Mouse (Mus musculus): Measurements from ENCODE around the gene Apol9b. TPM values are rescaled to one million over a fixed set of nuclear protein-coding genes. Genes with fewer than 3 reads are reported as not detected.
"Not testable (repeated sequence)": the region's sequence is repeated elsewhere in the genome, so short reads cannot be mapped to it uniquely, and the experiment has no call there.

The Apol9b gene
- 1 to 10 TPM in 1 of 2 experiments, under 1 TPM in 1; 0.66 to 1.6 TPM for total RNA-seq (2021)
- long read RNA-seq, experiment 1 = 0 reads
- long read RNA-seq, experiment 2, partial matches to known transcripts = 0 of 1 reads
- long read RNA-seq, experiment 2, other reads (novel, unspliced or antisense) = 0 of 1 reads

GRCm38 (mm10) chr15:77728739-77729138 lies at the start of gene Apol9b:
TSS of gene Apol9b (plus strand) at chr15:77729039.
- not testable (repeated sequence) for DNase-seq (ENCODE audit: low spot score in 2 of 2)

GRCm38 (mm10) chr15:77683944-77684343 lies 44.9 kb upstream of the Apol9b start:
- DNase-seq (ENCODE audit: low spot score in 2 of 2) = peak; percentile 28 to 48

GRCm38 (mm10) chr15:77691532-77692311 lies 37.1 kb upstream of the Apol9b start:
- not testable (repeated sequence) for DNase-seq (ENCODE audit: low spot score in 2 of 2)

DNA sequence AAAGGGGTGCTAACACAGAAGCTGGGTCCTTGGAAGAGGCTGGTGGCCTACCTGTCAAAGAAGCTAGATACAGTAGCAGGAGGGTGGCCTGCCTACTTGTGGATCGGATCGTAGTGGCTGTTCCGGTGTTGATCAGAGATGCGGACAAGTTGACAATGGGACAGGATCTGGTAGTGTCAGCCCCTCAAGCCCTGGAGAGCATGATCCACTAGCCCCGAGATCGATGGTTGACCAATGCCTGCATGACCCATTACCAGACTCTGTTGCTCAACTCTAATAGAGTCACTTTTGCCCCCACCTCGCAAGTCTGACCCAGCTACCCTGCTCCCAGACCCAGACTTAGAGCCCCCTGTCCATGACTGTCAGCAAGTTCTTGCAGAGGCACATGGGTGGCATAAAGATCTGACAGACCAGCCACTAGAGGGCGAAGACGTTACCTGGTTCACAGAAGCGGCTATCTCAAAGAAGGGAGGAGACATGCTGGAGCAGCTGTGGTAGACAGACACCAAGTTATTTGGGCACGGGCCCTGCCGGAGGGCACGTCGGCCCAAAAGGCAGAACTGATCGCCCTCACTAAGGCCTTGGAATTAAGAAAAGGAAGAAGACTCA lies 34.0 kb upstream of the Apol9b start:
- peak; percentile 22 to 24 for DNase-seq (ENCODE audit: low spot score in 2 of 2)

DNA sequence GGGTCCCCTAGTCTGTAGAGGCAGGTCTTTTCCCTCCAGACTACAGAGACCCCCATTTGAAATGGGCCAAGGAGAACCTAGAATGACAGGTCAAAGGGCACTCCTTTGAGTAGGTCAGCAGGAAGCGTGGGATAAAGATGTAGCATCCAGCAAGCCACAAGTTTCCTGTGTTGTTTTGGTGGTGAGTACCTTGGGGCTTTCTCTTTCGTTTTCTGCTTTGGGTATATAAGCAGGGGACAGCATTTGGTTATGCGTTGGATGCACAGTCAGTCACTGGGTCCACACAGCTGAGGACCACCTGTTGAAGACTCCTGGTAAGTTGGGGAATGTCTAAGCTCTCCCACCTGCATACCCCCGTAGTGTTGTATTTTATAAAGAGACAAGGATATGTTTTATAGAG lies 30.2 kb upstream of the Apol9b start, which contains the start of gene Apol7e:
Apol7e (plus strand) TSS at position 202 of the 400 bp plus-strand sequence.
- not testable (repeated sequence) for DNase-seq (ENCODE audit: low spot score in 2 of 2)

DNA sequence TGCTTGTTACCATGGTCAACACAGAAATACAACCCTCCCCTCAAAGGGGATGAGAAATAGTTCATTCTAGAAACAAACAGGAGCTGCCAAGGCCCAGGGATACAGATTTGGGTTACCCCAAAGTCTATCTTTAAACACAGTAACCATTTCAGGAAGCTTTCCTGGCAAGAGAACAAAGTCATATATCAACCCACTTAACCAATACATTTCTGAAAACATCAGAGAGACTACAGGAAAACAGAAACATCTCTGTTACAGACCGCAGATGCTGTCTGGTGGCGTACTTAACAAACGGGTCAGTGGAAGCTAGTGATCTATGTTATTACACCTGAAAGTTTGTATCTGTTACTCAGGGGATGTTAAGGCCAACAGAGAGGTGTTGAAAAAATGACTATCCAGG lies 23.5 kb upstream of the Apol9b start:
- not testable (repeated sequence) for DNase-seq (ENCODE audit: low spot score in 2 of 2)

DNA sequence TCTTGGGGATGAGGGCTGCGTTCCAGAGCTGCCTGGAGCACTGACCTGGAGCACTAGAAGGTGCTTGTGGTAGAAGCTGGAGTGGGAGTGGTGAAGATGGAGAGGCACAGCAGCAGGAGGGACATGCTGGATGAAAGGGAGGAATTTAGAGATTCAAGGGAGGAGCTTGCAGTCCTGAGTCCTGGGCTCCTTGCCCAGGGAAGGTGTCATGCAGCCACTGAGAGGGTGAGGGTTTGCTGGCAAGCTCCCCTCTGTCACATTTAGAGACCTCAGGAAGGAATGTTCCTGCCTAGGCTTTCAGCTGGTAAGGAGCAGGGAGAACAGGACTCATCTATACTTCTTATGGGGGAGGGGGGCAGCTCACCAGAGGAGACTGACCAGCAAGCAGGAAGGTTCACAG lies 19.9 kb upstream of the Apol9b start:
- not testable (repeated sequence) for DNase-seq (ENCODE audit: low spot score in 2 of 2)

- not testable (repeated sequence) for DNase-seq (ENCODE audit: low spot score in 2 of 2)
Observed at GRCm38 (mm10) chr15:77718240-77718639, 10.6 kb upstream of the Apol9b start.

- not testable (repeated sequence) for DNase-seq (ENCODE audit: low spot score in 2 of 2)
Observed at GRCm38 (mm10) chr15:77721509-77721908, 7.3 kb upstream of the Apol9b start.

- DNase-seq (ENCODE audit: low spot score in 2 of 2) = not testable (repeated sequence)
Observed at GRCm38 (mm10) chr15:77724208-77724911, 4.5 kb upstream of the Apol9b start.

DNA sequence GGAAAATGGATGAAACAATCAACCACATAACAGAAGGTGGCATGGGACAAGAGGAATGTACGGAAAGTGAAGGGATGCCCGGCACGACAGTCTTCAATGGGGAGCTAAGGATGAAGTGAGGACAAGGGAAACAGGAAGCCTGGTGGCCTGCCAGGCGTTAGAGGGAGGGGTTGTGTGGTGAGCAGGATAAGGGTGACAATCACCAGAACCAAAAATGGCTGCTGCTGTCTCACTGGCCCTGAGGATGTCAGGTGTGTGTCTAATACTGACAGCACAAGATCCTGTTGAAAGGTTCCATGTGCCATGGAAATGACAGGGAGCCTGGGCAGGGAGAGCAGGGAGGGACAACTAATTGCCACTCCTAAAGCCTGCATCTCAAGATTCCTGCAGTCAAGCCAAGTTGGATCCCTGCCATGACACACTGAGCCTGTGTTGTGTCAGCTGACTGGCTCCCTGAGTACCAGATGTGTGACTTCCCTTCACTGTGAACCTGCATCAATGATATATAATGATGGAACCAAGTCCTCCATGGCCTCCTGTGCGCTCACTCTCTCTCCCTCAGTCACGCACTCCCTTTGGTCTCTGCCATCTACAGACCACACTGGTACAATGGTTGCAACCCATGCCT lies 3.3 kb upstream of the Apol9b start:
- DNase-seq (ENCODE audit: low spot score in 2 of 2) = not testable (repeated sequence)

GRCm38 (mm10) chr15:77727139-77727538 lies 1.7 kb upstream of the Apol9b start:
- not testable (repeated sequence) for DNase-seq (ENCODE audit: low spot score in 2 of 2)

DNA sequence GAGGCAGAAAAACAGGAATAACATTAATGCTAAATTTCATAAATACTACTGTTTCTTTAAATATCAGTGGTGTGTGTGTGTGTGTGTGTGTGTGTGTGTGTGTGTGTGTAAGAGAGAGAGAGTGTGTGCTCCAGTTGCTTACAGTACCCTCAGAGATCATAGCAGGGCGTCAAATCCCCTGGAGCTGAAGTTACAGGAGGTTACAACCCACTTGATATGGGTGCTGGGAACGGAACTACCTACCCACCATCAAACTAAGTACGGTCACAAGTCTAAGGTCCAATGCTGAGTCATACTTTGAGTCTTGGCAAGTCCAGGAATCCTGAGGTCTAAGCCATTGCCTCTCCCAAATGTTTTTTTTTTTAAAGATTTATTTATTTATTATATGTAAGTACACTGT lies 1.1 kb upstream of the Apol9b start:
- not testable (repeated sequence) for DNase-seq (ENCODE audit: low spot score in 2 of 2)

- no peak for DNase-seq (ENCODE audit: low spot score in 2 of 2)
Observed at GRCm38 (mm10) chr15:77731605-77732004, 2.8 kb downstream of the Apol9b start.

DNA sequence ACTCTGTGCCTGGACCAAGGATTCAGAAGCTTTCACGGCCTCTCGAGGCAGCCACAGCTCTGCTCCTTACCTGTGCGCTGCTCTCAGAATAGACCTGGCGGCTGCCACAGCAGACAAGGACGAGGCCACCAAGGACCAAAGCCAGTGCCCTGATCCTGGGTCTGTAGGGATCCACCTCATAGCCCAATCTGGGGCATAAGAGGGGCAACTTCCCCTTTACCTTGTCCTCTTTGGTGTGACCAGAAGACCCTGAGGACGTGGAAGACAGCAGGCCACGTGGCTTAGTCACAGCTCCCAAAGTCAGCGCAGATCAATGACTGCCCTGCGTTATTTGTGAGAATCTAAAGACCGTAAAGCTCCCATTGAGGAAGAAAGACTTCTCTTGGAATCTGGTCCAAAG lies 4.0 kb downstream of the Apol9b start:
- not testable (repeated sequence) for DNase-seq (ENCODE audit: low spot score in 2 of 2)

- DNase-seq (ENCODE audit: low spot score in 2 of 2) = not testable (repeated sequence)
Observed at GRCm38 (mm10) chr15:77733380-77733779, 4.5 kb downstream of the Apol9b start.

GRCm38 (mm10) chr15:77733903-77734302 lies 5.1 kb downstream of the Apol9b start:
- DNase-seq (ENCODE audit: low spot score in 2 of 2) = not testable (repeated sequence)

- DNase-seq (ENCODE audit: low spot score in 2 of 2) = no peak
Observed at GRCm38 (mm10) chr15:77740511-77741297, 11.9 kb downstream of the Apol9b start.

DNA sequence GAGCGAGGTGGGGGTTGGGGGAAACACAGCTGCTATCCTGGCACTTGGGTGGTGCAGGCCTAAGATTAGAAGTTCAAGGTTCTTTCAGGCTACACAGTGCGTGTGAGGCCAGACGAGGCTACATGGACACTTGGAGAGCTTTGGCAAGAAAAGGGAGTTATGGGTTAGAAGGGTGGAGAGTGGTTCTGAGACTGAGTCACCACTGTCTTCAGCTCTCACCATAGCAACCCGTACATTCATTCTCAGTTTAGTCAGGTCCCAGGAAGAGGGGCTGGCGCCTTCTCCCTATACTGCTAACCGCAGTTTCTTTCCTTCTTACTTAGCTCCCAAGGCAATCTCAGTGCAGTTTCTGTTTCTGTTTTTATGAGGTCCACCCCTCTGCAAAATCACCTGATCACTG lies 12.7 kb downstream of the Apol9b start:
- DNase-seq (ENCODE audit: low spot score in 2 of 2) = not testable (repeated sequence)

DNA sequence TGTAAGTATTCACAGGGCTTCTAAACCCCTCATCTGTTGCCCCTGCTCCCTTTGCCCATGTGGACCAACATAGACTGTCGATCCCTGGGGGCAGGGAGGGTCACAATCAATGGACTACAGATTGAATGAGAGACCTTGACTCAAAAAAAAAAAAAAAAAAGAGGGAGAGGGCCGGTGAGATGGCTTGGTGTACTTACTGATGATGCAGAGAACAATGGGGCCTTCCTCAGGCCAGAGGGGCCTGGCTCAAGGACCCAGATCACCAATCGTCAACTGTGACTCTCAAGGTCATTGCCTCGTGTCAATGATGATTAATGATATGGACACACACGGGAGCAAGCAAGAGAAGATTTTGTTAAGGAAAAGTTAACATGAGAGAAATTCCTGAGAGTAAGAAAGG lies 15.8 kb downstream of the Apol9b start:
- DNase-seq (ENCODE audit: low spot score in 2 of 2) = no peak
